Mouse (Mus musculus) cerebellum, adult (tissue): ENCODE data around the gene Chrm3.
A peak's percentile ranks its signal among the peaks of the same experiment; 100 is the strongest.
"Not testable (repeated sequence)": the region's sequence is repeated elsewhere in the genome, so short reads cannot be mapped to it uniquely, and the experiment has no call there.

ENCODE experiments used
- ATAC-seq: cut with Nextera tagmentation; 2 replicates; pipeline ENCODE4 v1.9.2; 2017; ENCODE audit warnings: mild to moderate bottlenecking, moderate library complexity, mixed read lengths; ENCODE audit not compliant: insufficient number of reproducible peaks, low FRiP score, low TSS enrichment

Gene Chrm3

GRCm38 (mm10) chr13:9900653-9901385 lies 459.8 kb downstream of the Chrm3 start:
- ATAC-seq, result no peak

- ATAC-seq, result no peak
Observed at GRCm38 (mm10) chr13:9898664-9899369, 461.8 kb downstream of the Chrm3 start.

- ATAC-seq, result no peak
Observed at GRCm38 (mm10) chr13:9897231-9897630, 463.4 kb downstream of the Chrm3 start.

- no peak for ATAC-seq
Observed at GRCm38 (mm10) chr13:9895045-9895625, 465.5 kb downstream of the Chrm3 start.

- ATAC-seq, result no peak
Observed at GRCm38 (mm10) chr13:9891088-9891487, 469.6 kb downstream of the Chrm3 start.

GRCm38 (mm10) chr13:9890460-9890859 lies 470.2 kb downstream of the Chrm3 start:
- no peak for ATAC-seq

GRCm38 (mm10) chr13:9889954-9890353 lies 470.7 kb downstream of the Chrm3 start:
- ATAC-seq, result no peak

- ATAC-seq, result no peak
Observed at GRCm38 (mm10) chr13:9888284-9888683, 472.4 kb downstream of the Chrm3 start.

GRCm38 (mm10) chr13:9887261-9887660 lies 473.4 kb downstream of the Chrm3 start:
- ATAC-seq, result no peak

GRCm38 (mm10) chr13:9886465-9887135 lies 474.0 kb downstream of the Chrm3 start:
- ATAC-seq, result no peak

GRCm38 (mm10) chr13:9882362-9883282 lies 478.0 kb downstream of the Chrm3 start:
- ATAC-seq, result peak; percentile 84

- ATAC-seq, result no peak
Observed at GRCm38 (mm10) chr13:9881930-9882329, 478.7 kb downstream of the Chrm3 start.

GRCm38 (mm10) chr13:9880401-9880800 lies 480.2 kb downstream of the Chrm3 start:
- no peak for ATAC-seq

GRCm38 (mm10) chr13:9878596-9879010 lies 482.0 kb downstream of the Chrm3 start:
- ATAC-seq, result no peak

- ATAC-seq, result no peak
Observed at GRCm38 (mm10) chr13:9873377-9873776, 487.3 kb downstream of the Chrm3 start.

GRCm38 (mm10) chr13:9866161-9866560 lies 494.5 kb downstream of the Chrm3 start:
- no peak for ATAC-seq

GRCm38 (mm10) chr13:9847515-9847914 lies 513.1 kb downstream of the Chrm3 start:
- ATAC-seq, result no peak

- peak; percentile 87 for ATAC-seq
Observed at GRCm38 (mm10) chr13:9846543-9847434, 513.9 kb downstream of the Chrm3 start.

- not testable (repeated sequence) for ATAC-seq
Observed at GRCm38 (mm10) chr13:9834146-9834679, 526.4 kb downstream of the Chrm3 start.
